ENCODE assay signal across 8 mouse cellular contexts in the genomic region with DNA sequence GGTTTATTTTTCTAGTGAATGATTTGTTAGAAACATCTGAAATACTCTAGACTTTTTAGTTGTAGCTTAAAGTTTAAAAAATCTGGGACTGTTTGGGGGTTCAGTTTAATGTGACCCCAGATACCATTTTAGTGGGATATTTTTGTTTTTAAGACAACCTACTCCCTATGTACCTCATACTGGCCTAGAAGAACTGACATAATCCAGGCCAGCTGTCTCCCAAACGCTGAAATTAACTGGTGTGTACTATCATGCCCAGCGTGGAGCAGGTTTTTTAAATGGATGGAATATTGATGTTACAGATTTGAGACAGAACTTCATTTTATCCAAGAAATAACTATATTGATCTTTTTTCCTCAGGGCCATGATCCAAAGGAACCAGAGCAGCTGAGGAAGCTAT. TPM values are rescaled to one million over a fixed set of nuclear protein-coding genes. Genes with fewer than 3 reads are reported as not detected.
DNase-seq lines count a peak whose midpoint lies in the region; ATAC-seq and TF ChIP-seq lines count a peak whose summit lies in the region.

No protein-coding gene starts in this region.

- no peak for TF ChIP-seq POLR2A in lung, adult 2 months (IDR thresholded peaks at IDR 0.05; ENCODE audit: borderline replicate concordance, extremely low read depth, low read depth, low read length)

- WGBS in lung, embryonic 14.5 days = 20% methylated on average over 2 of the region's 2 CpGs
- 10% methylated on average over 2 of the region's 2 CpGs for WGBS in lung, adult 2 months
- 45% methylated on average over 2 of the region's 2 CpGs for WGBS in forebrain, embryonic 12.5 days
- WGBS in limb, embryonic 13.5 days = 22% methylated on average over 2 of the region's 2 CpGs
- 48% methylated on average over 2 of the region's 2 CpGs for WGBS in neural tube, embryonic 15.5 days

- TF ChIP-seq CTCF in lung, embryonic 14.5 days (IDR thresholded peaks at IDR 0.05; ENCODE audit: low read depth) = no peak
- no peak for TF ChIP-seq CTCF in lung, adult 2 months (IDR thresholded peaks at IDR 0.05; ENCODE audit: insufficient read depth, low read length)

- H3K4me1 ChIP-seq in lung, embryonic 14.5 days (ENCODE audit: insufficient read depth) = peaks cover 8% of the 10 kb centered on the region; the same call in 1 of the 2 replicates
- peaks cover 3% of the 10 kb centered on the region; the same call in 1 of the 2 replicates for H3K4me1 ChIP-seq in lung, adult 2 months (ENCODE audit: control insufficient read depth, insufficient read depth, low read length)
- peaks cover 20% of the 10 kb centered on the region for H3K4me1 ChIP-seq in forebrain, embryonic 12.5 days
- H3K4me1 ChIP-seq in limb, embryonic 13.5 days = peaks cover 24% of the 10 kb centered on the region
- H3K4me1 ChIP-seq in neural tube, embryonic 15.5 days = peaks cover 22% of the 10 kb centered on the region

- no peak for DNase-seq in lung, embryonic 14.5 days
- no peak for DNase-seq in lung, adult 2 months
- DNase-seq in left cerebral cortex, adult 8-10 months (ENCODE audit: low spot score in 2 of 2) = no peak
- no peak for DNase-seq in embryo, embryonic 9.5 days (ENCODE audit: extremely low spot score)
- DNase-seq in lung, adult 18-20 months = no peak

- peak overlapping the region; percentile 99 for H3K4me3 ChIP-seq in lung, embryonic 14.5 days (ENCODE audit: low read depth, low read length)
- no peak overlapping the region for H3K4me3 ChIP-seq in lung, adult 2 months (replicated peaks; ENCODE audit: extremely low read depth, low read depth, low read length)
- peak overlapping the region; percentile 94 for H3K4me3 ChIP-seq in forebrain, embryonic 12.5 days (replicated peaks)
- peak overlapping the region; percentile 97 for H3K4me3 ChIP-seq in limb, embryonic 13.5 days
- peak overlapping the region; percentile 72 for H3K4me3 ChIP-seq in neural tube, embryonic 15.5 days (replicated peaks)

- peaks cover 43% of the 10 kb centered on the region for H3K36me3 ChIP-seq in lung, embryonic 14.5 days (ENCODE audit: insufficient read depth)
- peaks cover 31% of the 10 kb centered on the region for H3K36me3 ChIP-seq in forebrain, embryonic 12.5 days (replicated peaks)
- peaks cover 33% of the 10 kb centered on the region for H3K36me3 ChIP-seq in limb, embryonic 13.5 days
- peaks cover 26% of the 10 kb centered on the region for H3K36me3 ChIP-seq in neural tube, embryonic 15.5 days

- peak overlapping the region; percentile 100 for H3K9ac ChIP-seq in lung, embryonic 14.5 days
- peak overlapping the region; percentile 98 for H3K9ac ChIP-seq in forebrain, embryonic 12.5 days
- peak overlapping the region; percentile 98 for H3K9ac ChIP-seq in limb, embryonic 13.5 days
- peak overlapping the region; percentile 81; the same call in 1 of the 2 replicates for H3K9ac ChIP-seq in neural tube, embryonic 15.5 days (replicated peaks)

- ATAC-seq in lung, embryonic 14.5 days (ENCODE audit: insufficient read depth) = no peak
- no peak for ATAC-seq in forebrain, embryonic 12.5 days (ENCODE audit: low FRiP score)
- no peak for ATAC-seq in limb, embryonic 13.5 days (ENCODE audit: low FRiP score, low read depth)
- ATAC-seq in neural tube, embryonic 15.5 days (ENCODE audit: low FRiP score) = no peak

- H3K27ac ChIP-seq in lung, embryonic 14.5 days (ENCODE audit: low read depth) = peak overlapping the region; percentile 1; the same call in 1 of the 2 replicates
- H3K27ac ChIP-seq in forebrain, embryonic 12.5 days = no peak overlapping the region
- peak overlapping the region; percentile 10; the same call in 1 of the 2 replicates for H3K27ac ChIP-seq in limb, embryonic 13.5 days
- H3K27ac ChIP-seq in neural tube, embryonic 15.5 days (replicated peaks) = no peak overlapping the region

- no peaks in the 10 kb centered on the region for H3K27me3 ChIP-seq in lung, embryonic 14.5 days (ENCODE audit: insufficient read depth, low read length)
- H3K27me3 ChIP-seq in forebrain, embryonic 12.5 days = no peaks in the 10 kb centered on the region
- no peaks in the 10 kb centered on the region for H3K27me3 ChIP-seq in limb, embryonic 13.5 days
- H3K27me3 ChIP-seq in neural tube, embryonic 15.5 days (replicated peaks) = no peaks in the 10 kb centered on the region

- no peaks in the 10 kb centered on the region for H3K9me3 ChIP-seq in lung, embryonic 14.5 days (ENCODE audit: low read depth, low read length)
- H3K9me3 ChIP-seq in forebrain, embryonic 12.5 days = no peaks in the 10 kb centered on the region
- no peaks in the 10 kb centered on the region for H3K9me3 ChIP-seq in limb, embryonic 13.5 days
- no peaks in the 10 kb centered on the region for H3K9me3 ChIP-seq in neural tube, embryonic 15.5 days (replicated peaks)

- peak overlapping the region; percentile 70 for H3K4me2 ChIP-seq in lung, embryonic 14.5 days
- H3K4me2 ChIP-seq in forebrain, embryonic 12.5 days = peak overlapping the region; percentile 72
- H3K4me2 ChIP-seq in limb, embryonic 13.5 days (replicated peaks) = peak overlapping the region; percentile 91
- H3K4me2 ChIP-seq in neural tube, embryonic 15.5 days = peak overlapping the region; percentile 64

RNA-seq across cellular contexts. Expression of a gene that starts 2.0 kb away (rescaled TPM):
- polyA plus RNA-seq in lung, embryonic 14.5 days (2014; fragmentation: Nextera tagmentation; extraction: Ambion mirVana) = 302 and 305 TPM in 2 replicates
- polyA plus RNA-seq in lung, adult 2 months (2012; rRNA removed) = 17.5 and 36.0 TPM in 2 replicates
- polyA plus RNA-seq in forebrain, embryonic 12.5 days (2016; fragmentation: Nextera tagmentation; extraction: Ambion mirVana) = 448 and 488 TPM in 2 replicates
- 344 and 364 TPM in 2 replicates for polyA plus RNA-seq in limb, embryonic 13.5 days (2015; fragmentation: Nextera tagmentation; extraction: Ambion mirVana)
- polyA plus RNA-seq in neural tube, embryonic 15.5 days (2015; fragmentation: Nextera tagmentation; extraction: Ambion mirVana) = 171 and 210 TPM in 2 replicates
- total RNA-seq in left cerebral cortex, adult 8-10 months (2022) = 100 to 1,000 TPM; 254 to 299 (median 281) TPM

RNA-seq across cellular contexts. Expression of a gene that starts 43.3 kb away (rescaled TPM):
- 73.9 and 84.5 TPM in 2 replicates for polyA plus RNA-seq in lung, embryonic 14.5 days (2014; fragmentation: Nextera tagmentation; extraction: Ambion mirVana)
- polyA plus RNA-seq in lung, adult 2 months (2012; rRNA removed) = 64.7 and 76.3 TPM in 2 replicates
- 18.6 and 20.4 TPM in 2 replicates for polyA plus RNA-seq in forebrain, embryonic 12.5 days (2016; fragmentation: Nextera tagmentation; extraction: Ambion mirVana)
- 32.7 and 34.1 TPM in 2 replicates for polyA plus RNA-seq in limb, embryonic 13.5 days (2015; fragmentation: Nextera tagmentation; extraction: Ambion mirVana)
- polyA plus RNA-seq in neural tube, embryonic 15.5 days (2015; fragmentation: Nextera tagmentation; extraction: Ambion mirVana) = 12.1 and 23.3 TPM in 2 replicates
- total RNA-seq in left cerebral cortex, adult 8-10 months (2022) = 10 to 100 TPM; 14.1 to 20.5 (median 17.9) TPM

Comparison
In these comparisons a context has a peak if more than half of its experiments do, and no peak if none do; other contexts are left out.
1. H3K27ac ChIP-seq: peak in lung, embryonic 14.5 days (single experiment) and limb, embryonic 13.5 days (single experiment); none in forebrain, embryonic 12.5 days (single experiment) and neural tube, embryonic 15.5 days (single experiment).
2. Peak in every context shown above with its lines, with median percentiles within 50 percentile points of each other: H3K4me2 ChIP-seq and H3K9ac ChIP-seq.